Mouse (Mus musculus): Measurements from ENCODE around the gene Nanos2. TPM values are rescaled to one million over a fixed set of nuclear protein-coding genes. Genes with fewer than 3 reads are reported as not detected.

Gene Nanos2
- polyA plus RNA-seq, 1 experiment from 2014 or later, result 0.72 TPM

DNA sequence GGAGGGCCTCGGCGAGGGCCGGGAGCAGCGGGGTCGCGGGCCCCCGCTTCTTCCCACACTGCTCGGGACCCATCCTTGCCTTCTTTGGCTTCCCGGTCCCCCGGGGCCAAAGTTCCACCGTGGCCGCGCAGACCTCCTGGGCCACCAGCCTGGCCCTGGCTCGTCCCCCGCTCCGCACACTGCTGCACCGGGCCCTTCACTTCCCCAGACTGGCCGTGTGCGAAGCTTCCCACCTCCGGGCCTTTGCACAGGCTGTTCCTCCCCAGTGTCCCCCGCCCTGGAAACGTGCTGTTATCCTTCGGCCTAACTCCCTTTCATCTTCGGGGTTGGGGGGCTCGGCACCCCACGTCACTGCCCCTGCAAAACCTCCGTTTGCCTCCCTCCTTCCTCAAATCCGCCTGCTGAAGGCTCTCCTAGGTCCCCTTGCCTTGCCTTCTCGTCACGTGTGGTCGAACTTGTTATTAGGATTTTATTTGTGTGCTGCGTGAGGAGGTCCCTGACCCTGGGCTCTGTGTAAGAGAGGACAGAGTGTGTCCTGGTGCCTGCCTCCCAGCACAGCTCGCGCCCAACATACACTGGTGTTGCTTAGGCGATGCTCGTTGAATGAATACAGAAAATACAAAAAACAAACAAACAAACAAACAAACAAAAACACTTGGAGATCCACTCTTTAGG, 37.5 kb downstream of the Nanos2 start:
- H3K4me2 ChIP-seq (replicated peaks), result peak overlapping the region; percentile 89
- peak overlapping the region; percentile 93 for H3K4me3 ChIP-seq
- H3K27ac ChIP-seq, result no peak overlapping the region
- ATAC-seq (ENCODE audit: low FRiP score, low read depth), result peak; percentile 69
- whole genome bisulfite sequencing, result 2% methylated on average over 33 of the region's 36 CpGs
- H3K36me3 ChIP-seq, result peaks cover 14% of the 10 kb centered on the region
- peaks cover 19% of the 10 kb centered on the region for H3K4me1 ChIP-seq
- no peaks in the 10 kb centered on the region for H3K9me3 ChIP-seq
- H3K9ac ChIP-seq, result peak overlapping the region; percentile 91
- H3K27me3 ChIP-seq (replicated peaks), result peaks cover 30% of the 10 kb centered on the region

DNA sequence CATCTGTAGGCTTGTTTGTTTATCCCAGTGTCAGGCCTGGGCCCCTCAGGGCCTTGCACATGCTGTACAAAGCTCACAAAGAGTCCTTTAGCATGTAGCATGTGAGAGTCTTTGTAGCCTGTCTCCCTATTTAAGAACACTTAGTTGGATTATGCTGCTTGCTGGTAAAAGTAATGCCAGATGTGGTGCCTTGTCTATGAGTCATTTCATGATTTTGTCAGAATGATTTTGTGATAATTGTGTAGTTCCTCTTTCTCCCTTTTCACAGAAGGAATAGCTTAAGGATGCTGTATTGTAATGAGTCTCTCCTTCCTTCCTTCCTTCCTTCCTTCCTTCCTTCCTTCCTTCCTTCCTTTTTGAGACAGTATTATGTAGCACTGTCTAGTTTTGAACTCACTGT, 40.9 kb downstream of the Nanos2 start:
- Histone ChIP-seq H3K27ac (no peak overlapping the region), H3K4me1 (peaks cover 19% of the 10 kb centered on the region), H3K9ac (no peak overlapping the region), H3K36me3 (peaks cover 46% of the 10 kb centered on the region), H3K4me3 (no peak overlapping the region), H3K27me3 (replicated peaks) (peaks cover 6% of the 10 kb centered on the region), H3K9me3 (no peaks in the 10 kb centered on the region), H3K4me2 (replicated peaks) (no peak overlapping the region)
- no peak for ATAC-seq (ENCODE audit: low FRiP score, low read depth)

DNA sequence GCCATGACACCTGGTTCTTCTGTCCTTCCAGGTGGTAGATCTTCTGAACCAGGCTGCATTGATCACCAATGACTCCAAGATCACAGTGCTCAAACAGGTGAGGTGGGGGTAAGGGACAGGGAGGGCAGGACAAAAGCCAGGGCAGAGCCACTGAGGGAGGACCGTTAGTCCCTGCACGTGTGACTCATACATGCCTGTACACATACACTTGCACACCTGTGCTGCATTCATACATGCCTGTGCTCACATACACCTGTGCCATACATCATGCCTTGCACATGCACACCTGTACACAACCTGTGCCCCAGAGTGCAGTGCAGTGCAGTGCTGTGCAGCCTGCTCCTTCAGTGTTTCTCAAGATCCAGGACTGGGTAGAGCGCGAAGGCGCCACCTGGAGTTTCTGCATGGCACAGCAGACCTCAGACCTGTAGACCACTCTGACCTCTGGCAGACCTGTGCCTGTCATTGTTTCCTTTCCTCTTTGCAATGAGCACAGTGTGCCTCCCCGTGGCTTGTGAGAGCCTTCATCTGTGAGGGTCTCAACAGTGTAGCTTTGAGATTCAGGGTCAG, 42.0 kb downstream of the Nanos2 start:
- Histone ChIP-seq H3K27ac (no peak overlapping the region), H3K9me3 (no peaks in the 10 kb centered on the region), H3K4me2 (replicated peaks) (no peak overlapping the region), H3K4me3 (no peak overlapping the region), H3K36me3 (peaks cover 54% of the 10 kb centered on the region), H3K9ac (no peak overlapping the region), H3K27me3 (replicated peaks) (no peaks in the 10 kb centered on the region), H3K4me1 (peaks cover 17% of the 10 kb centered on the region)
- peak; percentile 31; the same call in 1 of the 2 replicates for ATAC-seq (ENCODE audit: low FRiP score, low read depth)
- 60% methylated on average over 6 of the region's 6 CpGs for WGBS

DNA sequence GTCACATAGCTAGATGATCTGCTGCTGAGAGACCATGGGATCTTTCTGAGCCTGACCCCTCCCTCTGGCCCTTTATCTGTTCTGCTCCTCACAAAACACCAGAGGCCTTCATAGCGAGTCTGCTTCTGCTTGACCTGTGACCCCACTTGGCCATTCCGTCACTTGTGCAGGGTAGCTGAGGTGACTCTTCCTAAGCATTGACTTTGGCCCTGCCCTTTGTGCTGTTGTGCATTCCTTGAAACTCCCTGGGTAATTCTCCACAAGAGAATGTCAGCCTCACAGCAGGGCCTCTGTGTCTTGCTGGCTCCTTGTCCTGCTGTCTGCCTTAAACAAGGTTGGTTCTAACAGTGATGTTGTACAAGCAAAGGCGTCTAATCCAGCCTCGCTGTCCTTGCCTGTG, 44.4 kb downstream of the Nanos2 start:
- H3K9me3 ChIP-seq, result no peaks in the 10 kb centered on the region
- no peak overlapping the region for H3K27ac ChIP-seq
- no peak overlapping the region for H3K4me3 ChIP-seq
- H3K27me3 ChIP-seq (replicated peaks), result no peaks in the 10 kb centered on the region
- H3K4me2 ChIP-seq (replicated peaks), result no peak overlapping the region
- no peak for ATAC-seq (ENCODE audit: low FRiP score, low read depth)
- H3K9ac ChIP-seq, result no peak overlapping the region
- H3K4me1 ChIP-seq, result no peaks in the 10 kb centered on the region
- peaks cover 79% of the 10 kb centered on the region for H3K36me3 ChIP-seq
- 37% methylated on average over 4 of the region's 4 CpGs for WGBS

Other genes starting within 250 kb of the Nanos2 start
- not detected in 2 replicates for gene Psg19, start 188.9 kb upstream of the Nanos2 start, polyA plus RNA-seq (2016; fragmentation: Nextera tagmentation; extraction: Ambion mirVana)
- gene Psg17, start 165.8 kb upstream of the Nanos2 start, polyA plus RNA-seq (2016; fragmentation: Nextera tagmentation; extraction: Ambion mirVana), result not detected in 2 replicates
- 0.10 and 0.34 TPM in 2 replicates for gene Mill2, start 147.4 kb upstream of the Nanos2 start, polyA plus RNA-seq (2016; fragmentation: Nextera tagmentation; extraction: Ambion mirVana)
- gene Pglyrp1, start 116.1 kb upstream of the Nanos2 start, polyA plus RNA-seq (2016; fragmentation: Nextera tagmentation; extraction: Ambion mirVana), result 3.9 and 4.7 TPM in 2 replicates
- gene Ccdc61, start 77.0 kb upstream of the Nanos2 start, polyA plus RNA-seq (2016; fragmentation: Nextera tagmentation; extraction: Ambion mirVana), result 32.9 and 34.0 TPM in 2 replicates
- gene Nova2, start 61.5 kb upstream of the Nanos2 start, polyA plus RNA-seq (2016; fragmentation: Nextera tagmentation; extraction: Ambion mirVana), result 12.1 and 12.6 TPM in 2 replicates
- gene Mypop, start 3.8 kb downstream of the Nanos2 start, polyA plus RNA-seq (2016; fragmentation: Nextera tagmentation; extraction: Ambion mirVana), result 6.1 and 7.0 TPM in 2 replicates
- 41.6 and 45.2 TPM in 2 replicates for gene Irf2bp1, start 16.6 kb downstream of the Nanos2 start, polyA plus RNA-seq (2016; fragmentation: Nextera tagmentation; extraction: Ambion mirVana)
- gene Foxa3, start 36.1 kb downstream of the Nanos2 start, polyA plus RNA-seq (2016; fragmentation: Nextera tagmentation; extraction: Ambion mirVana), result 0.09 and 0.19 TPM in 2 replicates
- gene Sympk, start 37.0 kb downstream of the Nanos2 start, polyA plus RNA-seq (2016; fragmentation: Nextera tagmentation; extraction: Ambion mirVana), result 46.9 and 47.3 TPM in 2 replicates
- gene Rsph6a, start 67.3 kb downstream of the Nanos2 start, polyA plus RNA-seq (2016; fragmentation: Nextera tagmentation; extraction: Ambion mirVana), result not detected in 2 replicates
- 29.6 and 30.7 TPM in 2 replicates for gene Dmwd, start 88.8 kb downstream of the Nanos2 start, polyA plus RNA-seq (2016; fragmentation: Nextera tagmentation; extraction: Ambion mirVana)
- 13.7 and 18.2 TPM in 2 replicates for gene Dmpk, start 96.4 kb downstream of the Nanos2 start, polyA plus RNA-seq (2016; fragmentation: Nextera tagmentation; extraction: Ambion mirVana)
- gene Six5, start 107.2 kb downstream of the Nanos2 start, polyA plus RNA-seq (2016; fragmentation: Nextera tagmentation; extraction: Ambion mirVana), result 4.5 and 5.2 TPM in 2 replicates
- 1.0 and 1.1 TPM in 2 replicates for gene Gm4969, start 131.0 kb downstream of the Nanos2 start, polyA plus RNA-seq (2016; fragmentation: Nextera tagmentation; extraction: Ambion mirVana)
- gene Fbxo46, start 132.5 kb downstream of the Nanos2 start, polyA plus RNA-seq (2016; fragmentation: Nextera tagmentation; extraction: Ambion mirVana), result 18.3 and 19.9 TPM in 2 replicates
- gene Qpctl, start 161.9 kb downstream of the Nanos2 start, polyA plus RNA-seq (2016; fragmentation: Nextera tagmentation; extraction: Ambion mirVana), result 19.5 and 20.9 TPM in 2 replicates
- gene Snrpd2, start 162.3 kb downstream of the Nanos2 start, polyA plus RNA-seq (2016; fragmentation: Nextera tagmentation; extraction: Ambion mirVana), result 124 and 133 TPM in 2 replicates
- 1.1 and 1.8 TPM in 2 replicates for gene Gipr, start 178.7 kb downstream of the Nanos2 start, polyA plus RNA-seq (2016; fragmentation: Nextera tagmentation; extraction: Ambion mirVana)
- 5.1 and 6.6 TPM in 2 replicates for gene Eml2, start 189.0 kb downstream of the Nanos2 start, polyA plus RNA-seq (2016; fragmentation: Nextera tagmentation; extraction: Ambion mirVana)
- gene Gpr4, start 225.1 kb downstream of the Nanos2 start, polyA plus RNA-seq (2016; fragmentation: Nextera tagmentation; extraction: Ambion mirVana), result 1.9 and 2.3 TPM in 2 replicates
- 42.1 and 43.9 TPM in 2 replicates for gene Opa3, start 240.9 kb downstream of the Nanos2 start, polyA plus RNA-seq (2016; fragmentation: Nextera tagmentation; extraction: Ambion mirVana)